ENCODE assay signal across 8 mouse cellular contexts in the genomic region with DNA sequence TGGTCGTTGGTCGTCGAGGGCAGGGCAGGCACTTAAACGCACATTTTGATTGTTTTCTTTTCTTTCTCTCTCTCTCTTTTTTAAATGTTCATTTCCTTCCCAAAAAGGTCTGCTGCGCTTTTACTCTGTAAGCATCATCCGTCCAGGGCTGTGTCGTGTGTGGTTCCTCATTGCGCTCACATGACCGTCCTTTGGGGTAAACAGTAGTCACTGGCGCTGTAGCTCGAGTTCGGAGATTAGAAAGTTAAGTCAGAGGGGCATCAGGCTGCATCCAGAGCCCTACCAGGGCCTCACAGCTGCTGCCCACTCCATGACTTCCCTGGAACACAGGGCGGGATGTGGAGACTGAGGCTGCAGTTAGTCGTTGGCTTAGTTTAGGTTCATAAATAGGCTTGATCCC. TPM values are rescaled to one million over a fixed set of nuclear protein-coding genes. Genes with fewer than 3 reads are reported as not detected.
DNase-seq lines count a peak whose midpoint lies in the region; ATAC-seq and TF ChIP-seq lines count a peak whose summit lies in the region.
"Had no signal": no experiment of that assay in that cellular context is flagged by ENCODE, and none has a peak within 500 bp of the region (broad histone marks: within the 10 kb centered on the region; RNA-seq: fewer than 3 reads in every experiment).

No protein-coding gene starts in this region.

- peaks cover 4% of the 10 kb centered on the region; the same call in 1 of the 2 replicates for H3K27me3 ChIP-seq in forebrain, embryonic 12.5 days
- no peaks in the 10 kb centered on the region for H3K27me3 ChIP-seq in intestine, embryonic 15.5 days (replicated peaks)
- no peaks in the 10 kb centered on the region for H3K27me3 ChIP-seq in myocyte (ENCODE audit: control insufficient read depth, insufficient read depth, insufficient read length)

- no peaks in the 10 kb centered on the region for H3K36me3 ChIP-seq in forebrain, embryonic 12.5 days (replicated peaks)
- H3K36me3 ChIP-seq in intestine, embryonic 15.5 days, result no peaks in the 10 kb centered on the region
- H3K36me3 ChIP-seq in myocyte (ENCODE audit: control insufficient read depth, insufficient read depth), result no peaks in the 10 kb centered on the region

- no peak for TF ChIP-seq POLR2A in myocyte (IDR thresholded peaks at IDR 0.05; ENCODE audit: insufficient read length, low read depth)

- peak overlapping the region; percentile 84 for H3K27ac ChIP-seq in forebrain, embryonic 12.5 days
- peak overlapping the region; percentile 86 for H3K27ac ChIP-seq in intestine, embryonic 15.5 days

- peaks cover 65% of the 10 kb centered on the region for H3K4me1 ChIP-seq in forebrain, embryonic 12.5 days
- H3K4me1 ChIP-seq in intestine, embryonic 15.5 days (replicated peaks), result peaks cover 49% of the 10 kb centered on the region

- H3K9me3 ChIP-seq in forebrain, embryonic 12.5 days, result no peaks in the 10 kb centered on the region
- no peaks in the 10 kb centered on the region for H3K9me3 ChIP-seq in intestine, embryonic 15.5 days

- peak; percentile 57 for DNase-seq in lung, postnatal 36 days
- DNase-seq in lung, postnatal 25 days (ENCODE audit: low spot score), result no peak
- no peak for DNase-seq in thymus, postnatal 4 days
- no peak for DNase-seq in right cerebral cortex, adult 2 months (ENCODE audit: low spot score in 2 of 2)
- DNase-seq: left cerebral cortex, postnatal 4 days had no signal

- H3K4me3 ChIP-seq in forebrain, embryonic 12.5 days (replicated peaks), result no peak overlapping the region
- H3K4me3 ChIP-seq in intestine, embryonic 15.5 days (replicated peaks), result no peak overlapping the region
- H3K4me3 ChIP-seq in myocyte, result peak overlapping the region; percentile 1

- H3ac ChIP-seq in myocyte (ENCODE audit: control insufficient read depth, insufficient read length), result no peak overlapping the region

- 23% methylated on average over 14 of the region's 14 CpGs for WGBS in forebrain, embryonic 12.5 days
- 33% methylated on average over 14 of the region's 14 CpGs for WGBS in intestine, embryonic 15.5 days

- H3K79me2 ChIP-seq in myocyte (ENCODE audit: control insufficient read depth, insufficient read depth), result peaks cover 91% of the 10 kb centered on the region

- peak overlapping the region; percentile 44; the same call in 1 of the 2 replicates for H3K4me2 ChIP-seq in forebrain, embryonic 12.5 days
- no peak overlapping the region for H3K4me2 ChIP-seq in intestine, embryonic 15.5 days (replicated peaks)
- H3K4me2 ChIP-seq in myocyte (ENCODE audit: low read depth), result peak overlapping the region; percentile 84

- ATAC-seq in forebrain, embryonic 12.5 days (ENCODE audit: low FRiP score), result no peak
- ATAC-seq in intestine, embryonic 15.5 days, result no peak

- no peak overlapping the region for H3K9ac ChIP-seq in forebrain, embryonic 12.5 days
- H3K9ac ChIP-seq in intestine, embryonic 15.5 days, result no peak overlapping the region

TF ChIP-seq in myocyte, 11 proteins besides CTCF, POLR2A, EP300 and RAD21:
- no peak for TF ChIP-seq TCF3 (IDR thresholded peaks at IDR 0.05; ENCODE audit: insufficient read length, low read depth)
- TF ChIP-seq CEBPB (IDR thresholded peaks at IDR 0.05; ENCODE audit: insufficient read depth, poor library complexity, severe bottlenecking), result no peak
- TF ChIP-seq MYOD1 (IDR thresholded peaks at IDR 0.05; ENCODE audit: control insufficient read depth in 1 of 3, insufficient read length in 2 of 3, low read depth in 2 of 3), result peak in 1 of 3 experiments; percentile 10

RNA-seq across cellular contexts. Expression of a gene that starts 12.2 kb away (rescaled TPM):
- polyA plus RNA-seq in forebrain, embryonic 12.5 days (2016; fragmentation: Nextera tagmentation; extraction: Ambion mirVana), result 27.6 and 29.0 TPM in 2 replicates
- 15.8 and 17.9 TPM in 2 replicates for polyA plus RNA-seq in intestine, embryonic 15.5 days (2015; fragmentation: Nextera tagmentation; extraction: Ambion mirVana)
- polyA plus RNA-seq in myocyte (2012; fragmentation: generic; extraction: Trizol), result 15.1 TPM
